Mouse (Mus musculus) Muller cell, postnatal 12 days (primary cell): Measurements from ENCODE around the gene Ubxn10.
A peak's percentile ranks its signal among the peaks of the same experiment; 100 is the strongest.

Source experiments
- DNase-seq: peaks from one replicate; pipeline ENCODE4 v3.0.0-alpha.2; 2015; ENCODE audit errors: inconsistent ontology term

The Ubxn10 gene

GRCm38 (mm10) chr4:138702031-138702430 is 34.9 kb downstream of the Ubxn10 start:
- DNase-seq = peak; percentile 12

GRCm38 (mm10) chr4:138701111-138701510 is 35.9 kb downstream of the Ubxn10 start:
- no peak for DNase-seq

GRCm38 (mm10) chr4:138700184-138700982 is 36.6 kb downstream of the Ubxn10 start:
- peak; percentile 45 for DNase-seq

GRCm38 (mm10) chr4:138698296-138698695 is 38.7 kb downstream of the Ubxn10 start:
- no peak for DNase-seq

GRCm38 (mm10) chr4:138697166-138697860 is 39.7 kb downstream of the Ubxn10 start:
- no peak for DNase-seq

GRCm38 (mm10) chr4:138696720-138697119 is 40.2 kb downstream of the Ubxn10 start:
- DNase-seq = peak; percentile 66

GRCm38 (mm10) chr4:138693043-138693692 is 43.8 kb downstream of the Ubxn10 start:
- peak; percentile 72 for DNase-seq

GRCm38 (mm10) chr4:138691443-138692181 is 45.4 kb downstream of the Ubxn10 start:
- no peak for DNase-seq

GRCm38 (mm10) chr4:138690561-138690960 is 46.4 kb downstream of the Ubxn10 start:
- DNase-seq = no peak

- DNase-seq = peak; percentile 86
These were observed 47.9 kb downstream of the Ubxn10 start for GRCm38 (mm10) chr4:138689094-138689512.

GRCm38 (mm10) chr4:138685813-138686212 is 51.2 kb downstream of the Ubxn10 start:
- DNase-seq = no peak

- DNase-seq = no peak
These were observed 54.2 kb downstream of the Ubxn10 start for GRCm38 (mm10) chr4:138682760-138683159.

- no peak for DNase-seq
These were observed 56.8 kb downstream of the Ubxn10 start for GRCm38 (mm10) chr4:138680124-138680523.

- DNase-seq = peak; percentile 9
These were observed 59.4 kb downstream of the Ubxn10 start for GRCm38 (mm10) chr4:138677579-138677978.

- DNase-seq = peak; percentile 18
These were observed 60.5 kb downstream of the Ubxn10 start for GRCm38 (mm10) chr4:138676480-138676879.

GRCm38 (mm10) chr4:138672160-138672559 is 64.8 kb downstream of the Ubxn10 start:
- DNase-seq = no peak

- no peak for DNase-seq
These were observed 66.7 kb downstream of the Ubxn10 start for GRCm38 (mm10) chr4:138670093-138670889.

GRCm38 (mm10) chr4:138666521-138666920 is 70.4 kb downstream of the Ubxn10 start:
- DNase-seq = no peak

- DNase-seq = no peak
These were observed 76.9 kb downstream of the Ubxn10 start for GRCm38 (mm10) chr4:138659936-138660602.
